Mouse (Mus musculus): ENCODE data around the gene Rab7.
"Not testable (repeated sequence)": the region's sequence is repeated elsewhere in the genome, so short reads cannot be mapped to it uniquely, and the experiment has no call there.

Gene Rab7

GRCm38 (mm10) chr6:88053228-88054080, 8.4 kb upstream of the Rab7 start:
- no peak for DNase-seq

- DNase-seq = no peak
Measured at GRCm38 (mm10) chr6:88051206-88051605, 6.1 kb upstream of the Rab7 start.

- DNase-seq = no peak
Measured at GRCm38 (mm10) chr6:88049008-88049407, 3.9 kb upstream of the Rab7 start.

GRCm38 (mm10) chr6:88047853-88048252, 2.8 kb upstream of the Rab7 start:
- DNase-seq = no peak

- DNase-seq = no peak
Measured at GRCm38 (mm10) chr6:88045406-88045766, 316 bp upstream of the Rab7 start.

GRCm38 (mm10) chr6:88044234-88044576, 865 bp downstream of the Rab7 start:
- peak in 1 of 2 experiments; percentile 10 for DNase-seq

- DNase-seq = peak in 1 of 2 experiments; percentile 8
Measured at GRCm38 (mm10) chr6:88042336-88042735, 2.7 kb downstream of the Rab7 start.

- peak; percentile 36 to 49 for DNase-seq
Measured at GRCm38 (mm10) chr6:88041221-88041620, 3.8 kb downstream of the Rab7 start.

GRCm38 (mm10) chr6:88039426-88039825, 5.6 kb downstream of the Rab7 start:
- no peak for DNase-seq

- peak in 1 of 2 experiments; percentile 22 for DNase-seq
Measured at GRCm38 (mm10) chr6:88037471-88038045, 7.5 kb downstream of the Rab7 start.

GRCm38 (mm10) chr6:88033504-88033903, 11.6 kb downstream of the Rab7 start:
- no peak for DNase-seq

- no peak for DNase-seq
Measured at GRCm38 (mm10) chr6:88030432-88030831, 14.6 kb downstream of the Rab7 start.

- DNase-seq = no peak
Measured at GRCm38 (mm10) chr6:88027390-88027789, 17.7 kb downstream of the Rab7 start.

- no peak for DNase-seq
Measured at GRCm38 (mm10) chr6:88023316-88023890, 21.7 kb downstream of the Rab7 start.

- DNase-seq = no peak
Measured at GRCm38 (mm10) chr6:88019154-88019553, 25.9 kb downstream of the Rab7 start.

- DNase-seq = no peak
Measured at GRCm38 (mm10) chr6:88017821-88018220, 27.2 kb downstream of the Rab7 start.

- no peak for DNase-seq
Measured at GRCm38 (mm10) chr6:88015797-88016196, 29.3 kb downstream of the Rab7 start.

- DNase-seq = no peak
Measured at GRCm38 (mm10) chr6:88013456-88013855, 31.6 kb downstream of the Rab7 start.

- DNase-seq = no peak
Measured at GRCm38 (mm10) chr6:88012601-88013000, 32.5 kb downstream of the Rab7 start.

- peak in 1 of 2 experiments; percentile 37 for DNase-seq
Measured at GRCm38 (mm10) chr6:88011106-88011505, 34.0 kb downstream of the Rab7 start.

GRCm38 (mm10) chr6:88009209-88009608, 35.9 kb downstream of the Rab7 start:
- DNase-seq = no peak

GRCm38 (mm10) chr6:88004773-88005172, 40.3 kb downstream of the Rab7 start:
- DNase-seq = not testable (repeated sequence)

GRCm38 (mm10) chr6:88003439-88003838, 41.6 kb downstream of the Rab7 start:
- DNase-seq = no peak

GRCm38 (mm10) chr6:87998358-87998757, 46.7 kb downstream of the Rab7 start:
- no peak for DNase-seq
